Mouse (Mus musculus) cerebellum, postnatal 10 days (tissue): Measurements from ENCODE around the gene Junb.

ENCODE experiments used
- DNase-seq, 2 experiments: peaks; one replicate each; pipeline ENCODE4 v3.0.0; 2021; ENCODE audit warnings: mixed read lengths in 2 of 2

The Junb gene

GRCm38 (mm10) chr8:84936962-84937546 lies 41.5 kb downstream of the Junb start, which contains the start of gene Mast1:
Gene Mast1, minus strand, starts transcription at chr8:84937359.
- peak; percentile 96 for DNase-seq

DNA sequence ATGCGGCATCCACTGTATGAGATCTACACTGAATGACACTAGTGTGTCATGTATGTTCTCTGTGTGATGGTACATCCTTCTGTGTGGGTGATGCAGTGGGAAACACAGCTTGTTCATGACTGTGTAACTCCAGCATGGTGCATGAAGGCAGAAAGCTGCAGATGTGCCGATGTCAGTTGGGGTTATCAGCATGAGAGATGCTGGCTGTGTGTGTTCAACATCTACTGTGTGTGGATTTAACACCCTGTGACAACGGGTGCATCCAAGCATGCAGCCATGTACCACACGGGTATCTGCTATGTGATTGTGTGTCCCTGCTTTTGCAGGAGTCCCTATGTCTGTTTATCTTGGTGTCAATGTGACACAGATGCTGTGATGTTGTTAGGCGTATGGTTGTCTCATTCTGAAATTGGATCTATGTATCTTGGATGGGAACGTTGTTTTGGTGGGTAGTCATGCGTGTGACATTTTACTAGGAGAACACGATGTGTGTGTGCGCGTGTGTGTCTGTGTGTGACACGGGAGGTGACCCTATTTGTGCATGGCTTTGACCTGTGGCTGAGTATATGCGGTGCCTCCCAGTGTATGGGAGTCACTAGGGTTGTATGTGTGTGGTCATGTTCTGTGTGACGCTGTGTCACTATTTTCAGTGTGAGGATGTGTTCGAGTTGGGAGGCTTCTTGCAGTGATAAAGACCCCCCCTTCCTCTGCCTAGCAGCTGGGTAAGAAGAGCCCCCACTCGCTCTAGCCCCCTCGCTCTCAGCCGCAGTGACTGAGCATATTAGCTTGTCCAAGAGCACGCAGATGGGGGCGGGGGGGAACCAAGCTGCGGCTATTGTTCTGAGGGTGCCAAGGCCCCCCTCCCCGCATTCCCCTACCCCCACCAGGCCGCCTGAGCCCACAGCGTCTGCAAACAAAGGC lies 42.2 kb downstream of the Junb start:
- DNase-seq, result peak; percentile 68 to 71

- DNase-seq, result peak; percentile 54 to 62
Measured at GRCm38 (mm10) chr8:84935489-84935888, 43.0 kb downstream of the Junb start.

- peak; percentile 83 to 88 for DNase-seq
Measured at GRCm38 (mm10) chr8:84934860-84935259, 43.7 kb downstream of the Junb start.

DNA sequence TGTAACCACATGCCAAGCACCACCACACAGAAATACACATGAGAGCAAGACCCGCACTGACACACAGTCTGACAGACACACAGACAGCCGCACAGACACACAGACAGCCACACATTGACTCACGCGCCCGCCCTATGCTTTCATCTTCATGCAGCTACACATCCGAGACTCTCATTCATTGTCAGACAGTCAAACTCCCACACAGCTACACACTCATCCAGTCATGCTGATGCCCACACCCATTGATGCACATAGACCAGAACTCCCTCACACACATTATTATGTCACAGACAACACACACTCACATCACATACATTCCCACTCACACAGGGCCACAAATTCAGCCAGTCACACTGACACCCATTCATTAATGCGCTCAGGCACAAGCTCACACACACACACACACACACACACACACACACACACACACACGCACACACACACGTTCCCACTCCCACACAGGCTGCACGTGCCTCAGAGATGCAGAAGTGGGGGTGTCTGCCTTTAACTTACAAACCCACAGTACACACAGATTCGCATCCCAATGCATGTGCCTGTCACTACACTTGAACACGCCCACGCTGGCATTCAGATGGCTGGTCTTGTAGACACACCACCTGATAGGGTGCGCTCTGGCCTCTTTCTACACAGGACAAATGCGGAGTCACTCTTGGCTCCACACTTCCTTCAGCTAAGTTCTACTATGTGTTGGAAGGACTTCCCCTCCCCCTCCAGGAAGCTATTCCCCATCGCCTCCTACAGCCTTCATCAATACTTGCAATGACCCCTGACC lies 44.6 kb downstream of the Junb start:
- DNase-seq, result no peak

- no peak for DNase-seq
Measured at GRCm38 (mm10) chr8:84930582-84930981, 47.9 kb downstream of the Junb start.

DNA sequence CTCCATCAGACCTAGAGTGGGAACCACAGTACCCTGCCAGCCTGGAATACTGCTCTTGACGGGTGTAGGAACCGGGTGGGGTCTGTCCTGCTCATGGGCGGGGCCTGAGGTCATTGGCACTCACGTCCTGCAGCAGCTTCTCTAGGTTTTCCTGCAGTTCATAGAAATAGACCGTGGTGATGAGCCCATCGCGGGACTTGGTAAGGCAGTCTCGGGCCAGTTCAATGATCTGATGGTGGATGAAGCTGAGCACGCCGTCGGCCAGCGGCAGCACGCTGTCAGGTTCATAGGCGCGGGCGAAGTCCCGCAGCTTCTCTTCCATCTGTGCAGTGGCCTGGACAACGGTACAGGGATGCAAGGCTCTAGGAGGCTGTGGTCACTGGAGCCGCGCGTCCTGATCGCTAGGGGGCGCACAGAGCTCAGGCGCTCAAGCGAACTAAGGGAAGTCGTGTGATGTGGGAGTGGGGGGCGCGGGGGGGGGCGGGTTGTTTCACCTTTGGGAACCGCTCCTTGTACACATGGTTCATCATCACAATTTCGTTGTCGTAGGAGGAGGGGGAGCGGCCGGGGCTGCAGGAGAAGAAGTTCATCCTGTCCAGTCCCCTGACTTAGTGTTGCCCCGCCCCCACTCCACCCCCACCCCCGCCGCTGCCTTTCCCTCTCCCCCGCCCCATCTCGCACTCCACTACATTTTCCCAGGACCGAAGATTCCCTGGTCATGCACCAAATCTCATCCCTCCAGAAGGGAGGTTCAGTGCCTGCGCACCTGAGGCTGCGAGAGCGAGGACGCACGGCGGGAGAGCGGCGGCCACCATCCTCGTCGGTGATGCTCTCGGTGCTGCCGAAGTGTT lies 49.8 kb downstream of the Junb start:
- peak; percentile 90 to 92 for DNase-seq

- DNase-seq, result no peak
Measured at GRCm38 (mm10) chr8:84927513-84927912, 51.0 kb downstream of the Junb start.

GRCm38 (mm10) chr8:84925557-84925956 lies 53.0 kb downstream of the Junb start:
- DNase-seq, result no peak
